26 mouse cellular contexts compared by ENCODE assay signal in genomic region chr1:24211621-24212385, GRCm38 (mm10). TPM values are rescaled to one million over a fixed set of nuclear protein-coding genes. Genes with fewer than 3 reads are reported as not detected.
"Had no signal": no experiment of that assay in that cellular context is flagged by ENCODE, and none has a peak within 500 bp of the region (broad histone marks: within the 10 kb centered on the region; RNA-seq: fewer than 3 reads in every experiment).

No protein-coding gene starts in this region.

- H3K9me3 ChIP-seq: hindbrain, embryonic 15.5 days; limb, embryonic 13.5 days; limb, embryonic 15.5 days; liver, embryonic 12.5 days had no signal

- H3K27ac ChIP-seq: heart, adult 2 months; heart, embryonic 13.5 days; heart, embryonic 15.5 days; hindbrain, embryonic 13.5 days; hindbrain, embryonic 15.5 days; hindbrain, postnatal 0 days; kidney, postnatal 0 days; limb, embryonic 13.5 days; limb, embryonic 15.5 days; liver, embryonic 12.5 days; liver, embryonic 14.5 days had no signal

- H3K36me3 ChIP-seq: heart, embryonic 15.5 days; hindbrain, embryonic 13.5 days; hindbrain, embryonic 15.5 days; liver, embryonic 12.5 days had no signal

- ATAC-seq: hindbrain, postnatal 0 days; intestine, embryonic 16.5 days; liver, embryonic 12.5 days had no signal

- H3K4me2 ChIP-seq: heart, embryonic 11.5 days; heart, embryonic 13.5 days; heart, embryonic 15.5 days; hindbrain, embryonic 13.5 days; hindbrain, embryonic 15.5 days; limb, embryonic 13.5 days; limb, embryonic 15.5 days; liver, embryonic 12.5 days had no signal

- H3K4me3 ChIP-seq: heart, adult 2 months; heart, embryonic 13.5 days; heart, embryonic 15.5 days; hindbrain, embryonic 13.5 days; hindbrain, embryonic 15.5 days; limb, embryonic 13.5 days; limb, embryonic 15.5 days; liver, embryonic 12.5 days had no signal

- H3K4me1 ChIP-seq: heart, embryonic 13.5 days; heart, embryonic 15.5 days; hindbrain, embryonic 13.5 days; hindbrain, embryonic 15.5 days; limb, embryonic 15.5 days; liver, embryonic 12.5 days had no signal

- DNase-seq: gastrocnemius, postnatal 14 days; gastrocnemius, postnatal 36 days; heart, adult 11 months; heart, adult 2 months; heart, postnatal 14 days; heart, postnatal 36 days; kidney, adult 11 months; kidney, postnatal 14 days; kidney, postnatal 36 days; layer of hippocampus, adult 9-11 months; layer of hippocampus, postnatal 36 days; left cerebral cortex, postnatal 4 days had no signal

- H3K27me3 ChIP-seq: heart, embryonic 13.5 days; heart, embryonic 15.5 days; hindbrain, embryonic 13.5 days; hindbrain, embryonic 15.5 days; limb, embryonic 13.5 days; limb, embryonic 15.5 days; liver, embryonic 12.5 days had no signal

- H3K9ac ChIP-seq: heart, embryonic 13.5 days; heart, embryonic 15.5 days; hindbrain, embryonic 13.5 days; hindbrain, embryonic 15.5 days; limb, embryonic 13.5 days; limb, embryonic 15.5 days; liver, embryonic 12.5 days; liver, embryonic 14.5 days had no signal

RNA-seq across cellular contexts. Expression of gene Col9a1, which starts 34.4 kb away (rescaled TPM):
- total RNA-seq: hematopoietic stem cell, adult 5-6 weeks; liver, adult 2 months had no signal
- polyA plus RNA-seq: liver, adult 2 months had no signal
